Mouse (Mus musculus): ENCODE data around the gene Gm4847. TPM values are rescaled to one million over a fixed set of nuclear protein-coding genes. Genes with fewer than 3 reads are reported as not detected.

The Gm4847 gene
- not detected in 2 replicates for polyA plus RNA-seq (2015; fragmentation: Nextera tagmentation; extraction: Ambion mirVana)

DNA sequence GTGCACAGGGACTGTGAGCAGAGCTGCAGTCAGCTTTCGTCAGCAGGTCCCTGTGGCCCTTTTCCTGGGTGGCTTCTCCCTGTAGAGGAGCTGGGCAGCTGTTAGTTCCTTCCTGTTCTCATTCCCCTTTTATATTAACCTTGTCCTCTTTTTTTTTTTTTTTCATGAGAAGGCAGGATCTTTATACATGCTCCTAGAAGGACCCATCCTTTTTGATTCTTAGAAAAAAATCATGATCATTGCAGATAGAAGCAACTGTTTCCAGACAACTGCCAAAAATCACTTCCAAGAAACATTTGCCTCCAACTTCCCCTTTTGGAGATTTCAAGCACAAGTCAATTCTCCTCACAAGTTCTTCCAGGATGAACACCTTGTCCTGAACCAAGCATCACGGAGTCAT lies at the start of gene Gm4847:
Gene Gm4847, minus strand, starts transcription at position 101 of the 400 bp plus-strand sequence.
- no peaks in the 10 kb centered on the region for H3K9me3 ChIP-seq (replicated peaks; ENCODE audit: control insufficient read depth, low read length, poor library complexity, severe bottlenecking)
- H3K4me2 ChIP-seq (ENCODE audit: low read length), result no peak within 1 kb of the TSS
- no peak for ATAC-seq
- H3K9ac ChIP-seq (ENCODE audit: low read depth, low read length), result no peak within 1 kb of the TSS
- no peak within 1 kb of the TSS for H3K27ac ChIP-seq (ENCODE audit: low read length)
- H3K27me3 ChIP-seq (ENCODE audit: control insufficient read depth, insufficient read depth, low read depth, low read length), result no peaks in the 10 kb centered on the region
- no peaks in the 10 kb centered on the region for H3K4me1 ChIP-seq (ENCODE audit: control insufficient read depth, insufficient read depth, low read length)
- H3K4me3 ChIP-seq (ENCODE audit: low read depth, low read length), result no peak within 1 kb of the TSS
- H3K36me3 ChIP-seq (ENCODE audit: control insufficient read depth, insufficient read depth, low read length), result no peaks in the 10 kb centered on the region
- WGBS, result 93% methylated on average over 2 of the region's 2 CpGs

DNA sequence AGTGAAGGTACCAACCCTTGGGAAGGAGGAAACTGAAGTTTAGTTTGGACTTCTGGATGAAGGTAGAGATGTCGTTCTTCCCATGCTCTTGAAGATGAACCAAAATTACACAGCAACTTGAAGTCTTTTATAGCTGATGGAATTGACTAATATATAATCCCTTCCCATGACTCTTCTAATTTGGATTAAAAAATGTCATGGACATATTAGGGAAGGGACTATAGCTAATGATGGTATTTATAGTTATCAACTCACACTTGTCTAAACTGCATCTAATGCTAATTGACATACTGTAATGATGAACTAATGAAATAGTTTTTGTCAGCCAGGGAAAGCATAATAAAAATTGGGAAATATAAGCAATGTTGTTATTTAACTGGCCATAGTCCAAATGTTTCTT lies 34.3 kb upstream of the Gm4847 start, which contains the start of gene Fmo9:
Gene Fmo9, minus strand, starts transcription at position 101 of the 400 bp plus-strand sequence.
- whole genome bisulfite sequencing, result 86% methylated on average over 1 of the region's 1 CpGs
- no peak for ATAC-seq
- H3K36me3 ChIP-seq (ENCODE audit: control insufficient read depth, insufficient read depth, low read length), result no peaks in the 10 kb centered on the region
- H3K9ac ChIP-seq (ENCODE audit: low read depth, low read length), result no peak within 1 kb of the TSS
- no peak within 1 kb of the TSS for H3K4me2 ChIP-seq (ENCODE audit: low read length)
- H3K9me3 ChIP-seq (replicated peaks; ENCODE audit: control insufficient read depth, low read length, poor library complexity, severe bottlenecking), result no peaks in the 10 kb centered on the region
- no peaks in the 10 kb centered on the region for H3K4me1 ChIP-seq (ENCODE audit: control insufficient read depth, insufficient read depth, low read length)
- no peak within 1 kb of the TSS for H3K4me3 ChIP-seq (ENCODE audit: low read depth, low read length)
- no peak within 1 kb of the TSS for H3K27ac ChIP-seq (ENCODE audit: low read length)
- H3K27me3 ChIP-seq (ENCODE audit: control insufficient read depth, insufficient read depth, low read depth, low read length), result no peaks in the 10 kb centered on the region

DNA sequence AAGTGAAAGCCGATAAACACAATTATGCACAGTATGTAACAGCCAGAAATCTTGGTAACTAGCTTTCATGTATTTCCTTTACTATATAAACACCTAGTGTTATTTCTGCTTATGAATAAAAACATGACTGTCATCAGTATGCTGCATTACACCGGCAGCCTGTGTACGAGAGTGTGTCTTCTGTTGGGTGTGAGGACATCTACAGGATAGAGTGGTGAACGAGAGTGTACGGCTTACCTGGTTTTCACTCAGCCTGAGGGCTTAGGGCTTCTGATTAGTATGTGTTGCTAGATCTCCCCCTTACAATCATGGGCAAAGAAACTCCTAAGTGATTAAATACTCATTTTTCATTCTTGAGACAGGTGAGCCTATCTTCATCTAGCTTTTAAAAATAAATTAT lies 21.8 kb upstream of the Gm4847 start:
- Histone ChIP-seq H3K9me3 (replicated peaks; ENCODE audit: control insufficient read depth, low read length, poor library complexity, severe bottlenecking) (no peaks in the 10 kb centered on the region), H3K4me2 (ENCODE audit: low read length) (no peak overlapping the region), H3K27ac (ENCODE audit: low read length) (no peak overlapping the region), H3K4me3 (ENCODE audit: low read depth, low read length) (no peak overlapping the region), H3K9ac (ENCODE audit: low read depth, low read length) (no peak overlapping the region), H3K27me3 (ENCODE audit: control insufficient read depth, insufficient read depth, low read depth, low read length) (no peaks in the 10 kb centered on the region), H3K36me3 (ENCODE audit: control insufficient read depth, insufficient read depth, low read length) (no peaks in the 10 kb centered on the region), H3K4me1 (ENCODE audit: control insufficient read depth, insufficient read depth, low read length) (no peaks in the 10 kb centered on the region)
- peak; percentile 64; the same call in 1 of the 2 replicates for ATAC-seq
- WGBS, result 73% methylated on average over 5 of the region's 5 CpGs

DNA sequence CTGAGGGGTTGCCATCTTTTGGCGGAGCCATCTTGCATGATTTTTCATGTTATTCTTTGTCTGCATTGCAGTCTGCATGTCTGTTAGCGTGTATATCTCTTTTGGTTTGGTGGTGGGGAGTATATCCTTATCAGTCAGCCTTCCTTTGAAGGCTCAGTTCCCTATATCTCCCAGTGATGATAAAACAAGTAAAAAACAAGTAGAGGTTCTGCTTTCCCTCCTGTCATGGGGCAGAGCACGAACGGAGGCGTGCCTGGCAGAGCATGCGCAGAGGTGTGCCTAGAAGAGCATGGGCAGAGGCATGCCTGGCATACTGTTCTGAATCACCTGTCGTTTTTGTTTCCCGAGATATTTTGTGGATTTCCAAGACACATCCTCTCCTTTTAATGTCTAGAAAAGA lies 13.3 kb upstream of the Gm4847 start:
- Histone ChIP-seq H3K4me1 (ENCODE audit: control insufficient read depth, insufficient read depth, low read length) (no peaks in the 10 kb centered on the region), H3K9ac (ENCODE audit: low read depth, low read length) (no peak overlapping the region), H3K36me3 (ENCODE audit: control insufficient read depth, insufficient read depth, low read length) (no peaks in the 10 kb centered on the region), H3K27ac (ENCODE audit: low read length) (no peak overlapping the region), H3K9me3 (replicated peaks; ENCODE audit: control insufficient read depth, low read length, poor library complexity, severe bottlenecking) (no peaks in the 10 kb centered on the region), H3K4me2 (ENCODE audit: low read length) (no peak overlapping the region), H3K4me3 (ENCODE audit: low read depth, low read length) (no peak overlapping the region), H3K27me3 (ENCODE audit: control insufficient read depth, insufficient read depth, low read depth, low read length) (no peaks in the 10 kb centered on the region)
- ATAC-seq, result no peak
- WGBS, result 93% methylated on average over 8 of the region's 8 CpGs

Small RNAs within 50 kb of the gene (microRNA-seq; reads per million reads assigned to microRNA genes)
- not detected for gene Gm22992

Other genes with a start within 250 kb of the Gm4847 start
- gene Pogk, start 237.8 kb downstream of the Gm4847 start, polyA plus RNA-seq (2015; fragmentation: Nextera tagmentation; extraction: Ambion mirVana), result 38.4 and 41.5 TPM in 2 replicates
- gene Gm4846, start 150.1 kb downstream of the Gm4847 start, polyA plus RNA-seq (2015; fragmentation: Nextera tagmentation; extraction: Ambion mirVana), result not detected in 2 replicates
- gene Fmo9, start 34.2 kb upstream of the Gm4847 start, polyA plus RNA-seq (2015; fragmentation: Nextera tagmentation; extraction: Ambion mirVana), result not detected in 2 replicates